Mouse (Mus musculus) lung, postnatal 14 days (tissue): ENCODE data around the gene Ntrk1.
"Not testable (repeated sequence)": the region's sequence is repeated elsewhere in the genome, so short reads cannot be mapped to it uniquely, and the experiment has no call there.

Experiments
- DNase-seq: peaks from one replicate; pipeline ENCODE4 v3.0.0; 2021

The Ntrk1 gene

GRCm38 (mm10) chr3:87794922-87795325 lies at the start of gene Ntrk1:
Ntrk1 (minus strand) TSS chr3:87795162.
- no peak for DNase-seq

- DNase-seq: no peak
Observed at GRCm38 (mm10) chr3:87840858-87841257, 45.9 kb upstream of the Ntrk1 start.

- DNase-seq: peak; percentile 87
Observed at GRCm38 (mm10) chr3:87838622-87839021, 43.7 kb upstream of the Ntrk1 start.

GRCm38 (mm10) chr3:87833482-87833881 lies 38.5 kb upstream of the Ntrk1 start:
- no peak for DNase-seq

GRCm38 (mm10) chr3:87832109-87832859 lies 37.3 kb upstream of the Ntrk1 start:
- no peak for DNase-seq

GRCm38 (mm10) chr3:87829025-87829424 lies 34.1 kb upstream of the Ntrk1 start:
- DNase-seq: no peak

GRCm38 (mm10) chr3:87828435-87828834 lies 33.5 kb upstream of the Ntrk1 start:
- no peak for DNase-seq

GRCm38 (mm10) chr3:87824206-87824605 lies 29.2 kb upstream of the Ntrk1 start, which contains the start of gene Pear1:
Pear1 (minus strand) TSS chr3:87824306.
- not testable (repeated sequence) for DNase-seq

- no peak for DNase-seq
Observed at GRCm38 (mm10) chr3:87818226-87818625, 23.3 kb upstream of the Ntrk1 start.

- DNase-seq: peak; percentile 83
Observed at GRCm38 (mm10) chr3:87816646-87817093, 21.7 kb upstream of the Ntrk1 start.

GRCm38 (mm10) chr3:87816166-87816565 lies 21.2 kb upstream of the Ntrk1 start:
- no peak for DNase-seq

- DNase-seq: no peak
Observed at GRCm38 (mm10) chr3:87812873-87813272, 17.9 kb upstream of the Ntrk1 start.

GRCm38 (mm10) chr3:87812413-87812812 lies 17.5 kb upstream of the Ntrk1 start:
- no peak for DNase-seq

GRCm38 (mm10) chr3:87811297-87811696 lies 16.3 kb upstream of the Ntrk1 start:
- DNase-seq: no peak

GRCm38 (mm10) chr3:87809322-87809962 lies 14.5 kb upstream of the Ntrk1 start:
- DNase-seq: no peak

GRCm38 (mm10) chr3:87804038-87804677 lies 9.2 kb upstream of the Ntrk1 start:
- DNase-seq: no peak

- no peak for DNase-seq
Observed at GRCm38 (mm10) chr3:87801681-87802080, 6.7 kb upstream of the Ntrk1 start.

- peak; percentile 60 for DNase-seq
Observed at GRCm38 (mm10) chr3:87796736-87797334, 1.9 kb upstream of the Ntrk1 start, which contains the start of gene Insrr. Insrr (plus strand) TSS chr3:87796951.

GRCm38 (mm10) chr3:87795336-87796277 lies 645 bp upstream of the Ntrk1 start:
- DNase-seq: peak; percentile 69

GRCm38 (mm10) chr3:87789768-87790167 lies 5.2 kb downstream of the Ntrk1 start:
- no peak for DNase-seq

GRCm38 (mm10) chr3:87789248-87789647 lies 5.7 kb downstream of the Ntrk1 start:
- DNase-seq: no peak

GRCm38 (mm10) chr3:87785626-87786214 lies 9.2 kb downstream of the Ntrk1 start:
- no peak for DNase-seq
